ENCODE assay signal across 11 mouse cellular contexts in the genomic region with DNA sequence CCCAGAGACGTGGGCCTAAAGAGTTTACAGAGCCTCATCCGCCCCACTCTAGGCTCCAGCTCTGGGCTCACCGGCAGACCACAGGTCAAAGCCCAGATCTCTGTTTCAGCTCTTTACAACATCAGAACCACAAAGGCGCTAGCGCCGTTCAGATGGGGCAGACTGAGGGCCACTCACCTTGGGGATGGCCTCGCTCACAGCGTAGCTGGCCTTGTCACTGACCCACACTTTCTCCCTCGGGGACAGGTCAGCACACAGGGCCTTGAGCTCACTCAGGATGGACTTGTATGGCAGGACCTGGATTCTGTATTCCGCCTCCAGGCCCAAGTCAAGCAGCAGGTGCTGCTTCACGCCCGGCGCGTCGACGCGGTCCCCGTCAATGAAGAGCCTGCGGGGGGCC.
"Had no signal": no experiment of that assay in that cellular context is flagged by ENCODE, and none has a peak within 500 bp of the region (broad histone marks: within the 10 kb centered on the region; RNA-seq: fewer than 3 reads in every experiment).

No protein-coding gene starts in this region.

- DNase-seq: left cerebral cortex, postnatal 4 days; liver; liver, embryonic 13.5 days; liver, postnatal 0 days; lung, adult 18-20 months; lung, adult 2 months; lung, embryonic 14.5 days; lung, postnatal 10 days; lung, postnatal 14 days; lung, postnatal 36 days; midbrain, embryonic 14.5 days had no signal
